Mouse (Mus musculus) forebrain, embryonic 14.5 days (tissue): ENCODE data around the gene 2810459M11Rik. TPM values are rescaled to one million over a fixed set of nuclear protein-coding genes. Genes with fewer than 3 reads are reported as not detected.
"Not testable (repeated sequence)": the region's sequence is repeated elsewhere in the genome, so short reads cannot be mapped to it uniquely, and the experiment has no call there.

ENCODE experiments used
- ATAC-seq: fragments of 200-750 bp; cut with Nextera tagmentation; 2 replicates; pipeline ENCODE4 v1.8.0; 2017; ENCODE audit warnings: mild to moderate bottlenecking, moderate library complexity
- DNase-seq: peaks from one replicate; pipeline ENCODE4 v3.0.0-alpha.2; 2015; ENCODE audit warnings: low spot score
- H3K27ac ChIP-seq: fragments of 300-500 bp; sonication (generic); 2 replicates; pipeline ENCODE4 v1.5.1; 2014; ENCODE audit warnings: low read depth, mild to moderate bottlenecking, control low read depth, low read length, moderate library complexity
- H3K27me3 ChIP-seq: fragments of 300-500 bp; sonication (generic); replicated peaks from 2 replicates; pipeline ENCODE4 v1.6.1; 2014; ENCODE audit warnings: low read length, control low read depth, mixed read lengths; ENCODE audit not compliant: control insufficient read depth, insufficient read depth
- H3K36me3 ChIP-seq: fragments of 300-500 bp; sonication (generic); 2 replicates; pipeline ENCODE4 v1.6.1; 2014; ENCODE audit warnings: low read length, control low read depth; ENCODE audit not compliant: control insufficient read depth, insufficient read depth
- H3K4me1 ChIP-seq: fragments of 300-500 bp; sonication (generic); 2 replicates; pipeline ENCODE4 v1.6.1; 2014; ENCODE audit warnings: antibody characterized with exemption, low read length, control low read depth; ENCODE audit not compliant: control insufficient read depth, insufficient read depth
- H3K4me2 ChIP-seq: fragments of 300-500 bp; sonication (generic); 2 replicates; pipeline ENCODE4 v1.6.1; 2014; ENCODE audit warnings: mild to moderate bottlenecking, control low read depth, low read length
- H3K4me3 ChIP-seq: fragments of 300-500 bp; sonication (generic); 2 replicates; pipeline ENCODE4 v1.5.1; 2014; ENCODE audit warnings: low read depth, low read length, control low read depth
- H3K9ac ChIP-seq: fragments of 300-500 bp; sonication (generic); 2 replicates; pipeline ENCODE4 v1.6.1; 2014; ENCODE audit warnings: mild to moderate bottlenecking, low read length, control low read depth, moderate library complexity
- H3K9me3 ChIP-seq: fragments of 300-500 bp; sonication (generic); replicated peaks from 2 replicates; pipeline ENCODE4 v1.6.1; 2016; ENCODE audit warnings: low read length, control low read depth, mixed read lengths; ENCODE audit not compliant: control insufficient read depth
- WGBS: fragments of 180-500 bp; shearing (Covaris S2); extraction: QIAGEN DNeasy Blood & Tissue Kit; methylation state at CpG from one replicate; pipeline ENCODE4 v1.1.7; 2014; 5-methylcytosine and 5-hydroxymethylcytosine counted together
- polyA plus RNA-seq: library from polyadenylated mRNA; unstranded; fragments of >200 nt; fragmentation: Nextera tagmentation; extraction: Ambion mirVana; gene quantifications from 2 replicates; pipeline ENCODE4 v1.2.1, GENCODE M21; 2014

2810459M11Rik gene
- 8.8 and 9.5 TPM in 2 replicates for polyA plus RNA-seq

DNA sequence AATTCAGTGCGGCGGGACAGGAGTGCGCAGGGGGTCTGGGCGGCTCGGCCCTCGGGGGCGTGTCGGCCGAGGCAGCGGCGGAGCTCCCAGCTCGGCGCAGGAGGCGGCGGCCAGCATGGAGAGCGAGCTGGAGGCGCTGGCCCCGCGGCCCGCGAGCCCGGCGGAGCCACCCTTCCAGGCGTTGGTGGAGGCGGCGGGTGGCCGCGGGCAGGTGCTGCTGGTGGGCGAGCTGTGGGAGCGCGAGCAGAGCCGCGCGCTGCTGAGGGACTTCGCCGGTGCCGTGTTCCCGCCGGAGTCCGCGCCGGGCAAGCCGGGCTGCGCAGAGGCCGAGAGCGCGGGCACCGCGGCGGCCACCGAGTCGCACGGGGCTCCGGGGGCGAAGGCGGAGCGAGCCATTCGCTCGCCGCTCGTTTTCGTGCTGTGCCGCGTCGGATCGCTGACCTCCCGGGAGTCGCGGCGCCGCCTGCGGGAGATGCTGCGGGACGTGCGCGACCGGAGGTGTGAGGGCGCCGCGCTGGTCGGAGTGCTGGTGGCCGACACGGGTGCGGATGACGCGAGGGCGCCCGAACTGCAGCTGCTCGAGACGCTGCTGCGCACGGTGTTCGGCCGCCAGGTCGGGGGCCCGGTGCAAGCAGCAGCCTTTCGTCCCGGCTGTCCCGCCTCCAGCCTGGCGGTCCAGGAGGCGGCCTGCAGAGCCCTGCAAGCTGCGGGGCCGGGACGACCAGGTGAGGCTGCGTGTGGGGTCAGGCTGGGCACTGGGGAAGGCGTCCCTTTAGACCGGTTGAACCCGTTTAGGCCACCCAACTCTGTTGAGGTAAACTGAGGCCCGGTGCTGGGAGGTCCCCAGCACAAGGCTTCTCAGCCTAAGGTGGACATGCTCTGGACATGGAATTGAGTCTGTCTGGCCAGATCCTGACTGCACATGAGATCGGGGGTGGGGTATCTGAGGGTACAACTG lies at the start of gene 2810459M11Rik:
Gene 2810459M11Rik, plus strand, starts transcription at position 16 of the 958 bp plus-strand sequence.
- Histone ChIP-seq H3K4me1 (no peaks in the 10 kb centered on the region; the same call in 1 of the 2 replicates), H3K4me3 (peak within 1 kb of the TSS; percentile 53), H3K27ac (no peak within 1 kb of the TSS), H3K9me3 (peaks cover 6% of the 10 kb centered on the region; the same call in 1 of the 2 replicates), H3K4me2 (peak within 1 kb of the TSS; percentile 96), H3K36me3 (no peaks in the 10 kb centered on the region), H3K27me3 (peaks cover 27% of the 10 kb centered on the region), H3K9ac (peak within 1 kb of the TSS; percentile 68)
- ATAC-seq: peak; percentile 84
- WGBS: under 1% methylated on average over 67 of the region's 110 CpGs
- DNase-seq: peak; percentile 23

DNA sequence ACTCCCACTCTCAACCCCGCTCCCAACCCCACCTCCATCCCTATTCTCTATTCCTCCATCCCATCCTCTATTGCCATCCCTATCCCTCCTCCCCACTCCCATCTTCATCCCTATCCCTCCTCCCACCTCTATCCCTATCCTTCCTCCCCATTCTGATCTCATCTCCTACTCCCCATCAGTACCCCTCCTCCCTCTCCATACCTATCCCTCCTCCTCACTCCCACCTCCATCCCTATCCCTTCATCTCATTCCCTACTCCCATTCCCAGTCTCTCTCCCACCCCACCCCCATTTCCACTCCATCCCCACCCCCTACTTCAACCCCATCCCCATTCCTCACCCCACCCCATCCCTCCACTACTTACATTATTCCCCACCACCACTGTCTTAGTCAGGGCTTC lies 48.4 kb upstream of the 2810459M11Rik start:
- H3K4me1 ChIP-seq: no peaks in the 10 kb centered on the region
- no peak for ATAC-seq
- H3K27ac ChIP-seq: no peak overlapping the region
- no peaks in the 10 kb centered on the region for H3K36me3 ChIP-seq
- no peak overlapping the region for H3K9ac ChIP-seq
- no peak overlapping the region for H3K4me3 ChIP-seq
- H3K9me3 ChIP-seq: no peaks in the 10 kb centered on the region
- 100% methylated on average over 1 of the region's 1 CpGs for WGBS
- H3K27me3 ChIP-seq: no peaks in the 10 kb centered on the region
- no peak overlapping the region for H3K4me2 ChIP-seq
- DNase-seq: no peak

DNA sequence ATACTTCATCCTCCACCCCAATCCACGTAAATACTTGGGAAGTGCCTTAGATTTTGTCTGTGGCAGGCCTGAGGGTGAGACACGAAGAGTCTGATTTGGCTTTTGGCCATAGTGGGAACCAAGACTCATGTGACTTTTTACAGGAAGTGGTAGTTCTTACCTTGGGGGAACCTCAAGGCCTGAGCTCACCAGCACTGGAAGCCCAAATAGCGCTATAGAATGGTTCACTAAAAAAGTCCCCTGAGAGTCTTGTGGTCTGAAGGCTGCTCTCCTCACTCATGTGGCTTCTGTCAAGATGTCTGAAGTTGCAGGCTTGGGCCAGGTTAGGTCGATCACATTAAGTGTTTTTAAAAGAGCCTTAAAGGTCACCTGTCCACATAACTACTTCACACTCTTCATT lies 47.7 kb upstream of the 2810459M11Rik start:
- 90% methylated on average over 4 of the region's 4 CpGs for WGBS
- no peak overlapping the region for H3K4me3 ChIP-seq
- no peaks in the 10 kb centered on the region for H3K27me3 ChIP-seq
- no peaks in the 10 kb centered on the region for H3K4me1 ChIP-seq
- no peak overlapping the region for H3K4me2 ChIP-seq
- DNase-seq: no peak
- no peak for ATAC-seq
- no peaks in the 10 kb centered on the region for H3K9me3 ChIP-seq
- no peak overlapping the region for H3K9ac ChIP-seq
- H3K27ac ChIP-seq: no peak overlapping the region
- H3K36me3 ChIP-seq: no peaks in the 10 kb centered on the region

DNA sequence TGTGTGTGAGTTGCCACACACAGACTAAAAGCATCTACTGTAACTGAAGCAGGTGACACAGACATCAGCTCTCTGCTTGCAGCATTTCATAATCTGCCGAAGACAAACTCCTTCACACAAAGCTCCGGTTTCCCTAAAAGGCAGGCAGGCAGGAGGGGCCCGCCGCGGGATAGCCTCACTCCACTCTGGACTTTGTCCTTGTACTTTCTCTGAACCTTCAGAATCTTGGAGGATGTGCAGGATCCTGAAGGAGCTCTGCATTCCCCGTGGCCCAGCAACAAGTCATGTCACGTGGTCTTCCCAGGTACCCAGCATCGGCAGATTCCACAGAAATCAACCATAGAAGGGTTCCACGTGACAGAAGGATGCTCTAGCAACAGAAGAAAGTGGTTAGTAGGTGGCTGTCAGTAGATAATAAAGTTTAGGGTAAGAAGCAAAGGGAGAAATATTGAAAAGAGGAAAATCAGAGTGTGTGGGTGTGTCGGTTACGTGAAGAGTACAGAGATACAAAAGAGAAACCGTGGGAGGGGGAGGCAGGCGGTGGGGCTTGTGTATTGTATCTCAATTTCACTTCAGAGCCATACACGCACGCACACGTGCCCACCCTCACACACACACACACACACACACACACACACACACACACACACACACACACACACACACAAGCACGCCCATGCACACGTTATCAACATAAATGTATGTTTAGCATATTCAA lies 45.7 kb upstream of the 2810459M11Rik start:
- Histone ChIP-seq H3K9ac (no peak overlapping the region), H3K27ac (no peak overlapping the region), H3K36me3 (no peaks in the 10 kb centered on the region), H3K4me1 (no peaks in the 10 kb centered on the region), H3K27me3 (no peaks in the 10 kb centered on the region), H3K4me2 (no peak overlapping the region), H3K4me3 (no peak overlapping the region), H3K9me3 (no peaks in the 10 kb centered on the region)
- no peak for DNase-seq
- WGBS: 84% methylated on average over 18 of the region's 18 CpGs
- ATAC-seq: no peak

DNA sequence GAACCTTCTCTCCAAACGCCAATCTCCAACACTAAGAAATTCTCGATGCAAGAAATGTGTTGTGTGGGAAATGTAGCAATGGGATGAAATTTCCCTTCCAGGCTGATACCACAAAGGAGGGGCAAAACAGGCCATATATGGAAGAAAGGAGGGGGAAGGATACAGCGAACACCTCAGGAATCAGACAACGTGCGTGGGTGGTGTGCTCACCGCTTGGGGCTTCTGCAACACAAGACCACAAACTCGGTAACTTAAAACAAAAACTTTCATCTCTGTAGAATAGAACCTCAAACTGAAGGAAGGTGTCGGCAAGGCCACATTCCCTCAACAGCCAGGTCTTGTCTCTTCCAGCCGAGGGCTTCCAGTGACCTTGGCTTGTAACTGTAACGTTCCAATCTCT lies 40.1 kb upstream of the 2810459M11Rik start:
- Histone ChIP-seq H3K36me3 (no peaks in the 10 kb centered on the region), H3K27ac (no peak overlapping the region), H3K27me3 (no peaks in the 10 kb centered on the region), H3K4me1 (no peaks in the 10 kb centered on the region), H3K9me3 (no peaks in the 10 kb centered on the region), H3K9ac (no peak overlapping the region), H3K4me2 (no peak overlapping the region), H3K4me3 (no peak overlapping the region)
- 94% methylated on average over 10 of the region's 10 CpGs for WGBS
- DNase-seq (no peak), ATAC-seq (no peak)

DNA sequence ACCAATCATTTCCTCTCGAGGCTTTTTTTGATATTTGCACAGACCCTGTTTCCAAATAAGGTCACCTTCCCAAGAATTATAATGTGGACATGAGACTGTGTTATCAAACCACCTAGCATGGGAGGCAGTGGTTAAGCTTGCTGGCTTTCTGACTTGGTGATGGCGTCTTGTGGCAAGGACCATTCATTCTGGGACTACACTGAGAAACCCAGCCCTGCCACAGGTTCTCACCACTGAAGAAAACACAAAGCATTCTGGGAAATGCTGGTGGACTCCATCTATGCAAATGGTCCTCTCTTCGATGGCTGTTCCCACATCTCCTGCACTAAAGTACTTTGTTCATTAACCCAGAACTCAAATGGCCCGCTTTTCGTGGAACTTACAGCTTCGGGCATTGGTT lies 39.6 kb upstream of the 2810459M11Rik start:
- ATAC-seq (no peak), DNase-seq (no peak)
- no peaks in the 10 kb centered on the region for H3K9me3 ChIP-seq
- WGBS: 91% methylated on average over 6 of the region's 6 CpGs
- H3K36me3 ChIP-seq: no peaks in the 10 kb centered on the region
- no peak overlapping the region for H3K4me2 ChIP-seq
- no peak overlapping the region for H3K9ac ChIP-seq
- no peak overlapping the region for H3K4me3 ChIP-seq
- H3K27ac ChIP-seq: no peak overlapping the region
- no peaks in the 10 kb centered on the region for H3K27me3 ChIP-seq
- no peaks in the 10 kb centered on the region for H3K4me1 ChIP-seq

DNA sequence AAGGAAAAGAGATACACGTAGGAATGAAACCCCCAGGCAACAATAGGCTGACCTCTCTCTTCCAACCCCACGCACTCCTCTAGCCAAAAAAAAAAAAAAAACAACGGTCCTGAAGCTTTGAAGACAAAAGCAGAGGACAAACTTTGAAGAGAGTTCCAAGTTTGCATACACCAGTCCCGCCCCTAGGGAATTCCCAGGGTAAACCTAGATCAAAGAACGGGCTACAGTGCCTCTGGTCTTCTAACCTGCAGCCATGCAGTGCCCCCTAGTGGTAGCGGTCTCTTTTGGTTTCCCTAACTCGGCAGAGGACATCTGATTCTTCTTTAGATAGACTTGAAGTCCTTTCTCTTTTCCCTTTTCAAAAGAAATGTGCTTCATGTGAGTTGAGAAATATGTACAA lies 37.9 kb upstream of the 2810459M11Rik start:
- Histone ChIP-seq H3K4me2 (no peak overlapping the region), H3K36me3 (no peaks in the 10 kb centered on the region), H3K9ac (no peak overlapping the region), H3K4me3 (no peak overlapping the region), H3K27ac (no peak overlapping the region), H3K4me1 (no peaks in the 10 kb centered on the region), H3K27me3 (no peaks in the 10 kb centered on the region), H3K9me3 (no peaks in the 10 kb centered on the region)
- 2% methylated on average over 7 of the region's 7 CpGs for WGBS
- peak; percentile 91 for ATAC-seq
- peak; percentile 97 for DNase-seq

DNA sequence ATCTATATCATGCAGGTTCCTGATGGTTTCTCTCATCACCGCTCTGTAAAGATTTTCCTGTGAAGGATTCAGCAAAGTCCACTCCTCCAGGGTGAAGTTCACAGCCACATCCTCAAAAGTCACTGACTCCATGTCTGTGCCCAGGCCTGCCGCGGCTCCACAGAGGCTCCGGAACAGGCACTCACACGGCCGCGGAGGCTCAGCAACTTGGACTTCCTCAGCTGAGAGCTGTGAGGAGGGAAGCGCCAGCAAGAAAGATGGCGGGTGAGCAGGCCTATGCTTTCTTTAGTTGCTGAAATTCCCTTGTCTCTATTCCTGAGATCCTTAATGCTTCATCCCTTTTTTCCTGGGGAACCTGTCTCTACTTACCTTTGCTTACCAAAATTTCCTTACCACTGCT lies 29.9 kb upstream of the 2810459M11Rik start:
- H3K4me3 ChIP-seq, DNase-seq, H3K9me3 ChIP-seq, H3K4me2 ChIP-seq, H3K4me1 ChIP-seq, H3K36me3 ChIP-seq, H3K9ac ChIP-seq, ATAC-seq, H3K27ac ChIP-seq: not testable (repeated sequence)
- H3K27me3 ChIP-seq: peaks cover 25% of the 10 kb centered on the region
- WGBS: 97% methylated on average over 9 of the region's 9 CpGs
